Mouse (Mus musculus): ENCODE data around the gene Shank2. TPM values are rescaled to one million over a fixed set of nuclear protein-coding genes. Genes with fewer than 3 reads are reported as not detected.
A peak's percentile ranks its signal among the peaks of the same experiment; 100 is the strongest.

Shank2 gene
- polyA plus RNA-seq, 1 experiment from 2014 or later, result 9.7 TPM

DNA sequence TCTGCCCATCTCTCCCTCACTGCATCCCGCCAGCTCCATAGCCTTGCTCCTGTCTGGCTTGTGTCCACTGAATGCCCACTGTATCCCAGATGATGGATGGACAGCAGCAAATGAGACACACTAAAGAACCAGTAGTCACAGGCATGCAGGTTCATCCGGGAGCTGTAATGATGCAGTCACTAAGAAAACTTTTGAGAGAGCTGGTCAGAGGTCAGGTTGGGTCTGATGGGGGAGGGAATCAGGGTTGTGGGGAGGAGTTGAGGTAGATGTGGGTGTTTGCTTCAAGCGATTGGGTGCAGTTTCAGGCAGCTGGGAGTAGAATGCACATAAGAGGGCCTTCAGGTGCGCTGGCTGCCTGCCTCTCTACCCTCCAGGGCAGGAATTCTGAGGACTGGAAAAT lies 21.8 kb downstream of the Shank2 start:
- no peak overlapping the region for H3K27ac ChIP-seq (ENCODE audit: low read length)
- ATAC-seq, result no peak
- H3K9ac ChIP-seq (replicated peaks; ENCODE audit: low read depth, low read length), result no peak overlapping the region
- 71% methylated on average over 4 of the region's 4 CpGs for WGBS
- no peak overlapping the region for H3K4me2 ChIP-seq (ENCODE audit: low read length)
- H3K9me3 ChIP-seq (ENCODE audit: control insufficient read depth, low read length), result no peaks in the 10 kb centered on the region
- no peaks in the 10 kb centered on the region for H3K36me3 ChIP-seq (ENCODE audit: control insufficient read depth, insufficient read depth)
- H3K4me3 ChIP-seq (replicated peaks; ENCODE audit: low read length), result no peak overlapping the region
- no peaks in the 10 kb centered on the region for H3K4me1 ChIP-seq (replicated peaks; ENCODE audit: control insufficient read depth, insufficient read depth, low read length)
- no peaks in the 10 kb centered on the region for H3K27me3 ChIP-seq (replicated peaks; ENCODE audit: control insufficient read depth, insufficient read depth, low read length)

DNA sequence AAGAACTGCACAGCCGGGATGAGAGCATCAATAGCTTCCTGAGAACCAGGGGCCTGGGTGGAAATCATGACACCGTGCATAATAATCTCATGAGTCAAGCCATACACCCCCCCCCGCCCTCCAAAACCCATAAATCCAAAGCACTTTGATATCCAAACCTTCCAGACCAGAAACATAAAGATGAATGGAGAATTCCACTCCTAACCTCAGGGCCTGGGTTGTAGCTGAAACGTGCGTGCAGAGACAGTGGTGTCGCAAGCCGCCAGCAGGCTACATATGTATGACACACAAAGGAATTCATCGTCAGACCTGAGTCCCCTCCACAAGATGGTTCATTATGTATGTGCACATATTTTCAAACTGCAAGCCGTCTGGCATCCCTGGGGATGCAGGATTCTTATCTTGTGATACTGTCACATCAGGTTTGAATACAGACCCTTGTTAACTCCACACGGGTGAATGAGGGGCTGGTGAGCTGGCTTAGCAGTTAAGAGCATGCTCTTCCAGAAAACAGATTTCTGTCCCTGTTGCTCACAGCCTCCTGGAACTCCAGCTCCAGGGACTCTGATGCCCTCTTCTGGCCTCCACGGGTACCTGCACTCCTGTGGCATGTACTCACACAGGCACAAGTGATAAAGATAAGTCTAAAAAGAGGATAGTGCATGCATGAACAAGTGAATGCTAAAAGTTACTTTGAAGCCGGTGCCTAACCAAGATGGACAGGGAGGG lies 24.5 kb downstream of the Shank2 start:
- ATAC-seq, result no peak

DNA sequence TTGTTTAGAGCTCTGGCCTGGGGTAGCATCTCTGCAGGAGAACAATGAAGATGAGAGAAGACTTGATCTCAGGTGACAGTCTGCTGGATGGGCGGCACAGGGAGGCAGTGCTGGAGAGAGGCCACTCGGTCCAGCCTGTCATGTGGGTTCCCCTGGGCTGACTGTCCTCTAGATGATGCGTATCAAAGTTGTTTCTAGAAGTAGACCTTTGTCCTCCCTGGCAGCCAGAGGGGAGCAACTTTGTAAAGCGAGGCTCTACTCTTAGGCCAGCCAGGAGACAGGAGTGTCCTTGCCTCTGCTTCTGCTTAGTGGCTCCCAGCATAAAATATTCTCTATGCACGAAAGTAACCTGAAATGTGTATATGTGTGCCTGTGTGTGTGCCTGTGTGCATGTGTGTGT lies 27.5 kb downstream of the Shank2 start:
- H3K4me2 ChIP-seq (ENCODE audit: low read length), result no peak overlapping the region
- no peaks in the 10 kb centered on the region for H3K9me3 ChIP-seq (ENCODE audit: control insufficient read depth, low read length)
- H3K4me3 ChIP-seq (replicated peaks; ENCODE audit: low read length), result no peak overlapping the region
- H3K4me1 ChIP-seq (replicated peaks; ENCODE audit: control insufficient read depth, insufficient read depth, low read length), result no peaks in the 10 kb centered on the region
- no peaks in the 10 kb centered on the region for H3K27me3 ChIP-seq (replicated peaks; ENCODE audit: control insufficient read depth, insufficient read depth, low read length)
- no peaks in the 10 kb centered on the region for H3K36me3 ChIP-seq (ENCODE audit: control insufficient read depth, insufficient read depth)
- H3K9ac ChIP-seq (replicated peaks; ENCODE audit: low read depth, low read length), result no peak overlapping the region
- no peak overlapping the region for H3K27ac ChIP-seq (ENCODE audit: low read length)
- 64% methylated on average over 5 of the region's 5 CpGs for WGBS
- no peak for ATAC-seq

More for the DNA sequence above, 24.5 kb downstream of the Shank2 start:
- Histone ChIP-seq H3K4me1 (replicated peaks; ENCODE audit: control insufficient read depth, insufficient read depth, low read length) (no peaks in the 10 kb centered on the region), H3K36me3 (ENCODE audit: control insufficient read depth, insufficient read depth) (no peaks in the 10 kb centered on the region), H3K27ac (ENCODE audit: low read length) (no peak overlapping the region), H3K9me3 (ENCODE audit: control insufficient read depth, low read length) (no peaks in the 10 kb centered on the region), H3K4me2 (ENCODE audit: low read length) (no peak overlapping the region), H3K4me3 (replicated peaks; ENCODE audit: low read length) (no peak overlapping the region), H3K27me3 (replicated peaks; ENCODE audit: control insufficient read depth, insufficient read depth, low read length) (no peaks in the 10 kb centered on the region), H3K9ac (replicated peaks; ENCODE audit: low read depth, low read length) (no peak overlapping the region)
- 88% methylated on average over 12 of the region's 12 CpGs for WGBS

DNA sequence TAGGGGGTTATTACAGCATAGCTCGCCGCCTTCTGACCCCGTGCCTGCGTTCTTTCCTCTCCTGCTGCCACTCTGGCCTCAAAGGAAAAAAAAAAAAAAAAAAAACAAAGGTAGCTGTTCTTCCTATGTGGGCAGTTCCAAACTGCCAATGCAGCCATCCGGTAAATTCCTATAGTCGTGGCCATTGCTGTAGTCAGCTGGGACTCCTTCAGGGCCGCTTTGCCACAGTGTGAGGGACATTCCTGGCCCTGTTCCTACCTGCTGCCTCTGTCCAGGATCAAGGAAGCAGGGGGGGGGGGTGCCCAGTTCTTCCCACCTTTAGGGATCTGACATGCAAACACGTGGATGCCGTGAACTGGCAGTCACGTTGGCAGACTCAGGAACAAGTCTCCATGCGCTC lies 29.1 kb downstream of the Shank2 start:
- no peaks in the 10 kb centered on the region for H3K36me3 ChIP-seq (ENCODE audit: control insufficient read depth, insufficient read depth)
- H3K27ac ChIP-seq (ENCODE audit: low read length), result no peak overlapping the region
- WGBS, result 68% methylated on average over 11 of the region's 11 CpGs
- H3K27me3 ChIP-seq (replicated peaks; ENCODE audit: control insufficient read depth, insufficient read depth, low read length), result no peaks in the 10 kb centered on the region
- no peak overlapping the region for H3K4me3 ChIP-seq (replicated peaks; ENCODE audit: low read length)
- no peaks in the 10 kb centered on the region for H3K9me3 ChIP-seq (ENCODE audit: control insufficient read depth, low read length)
- ATAC-seq, result no peak
- no peak overlapping the region for H3K9ac ChIP-seq (replicated peaks; ENCODE audit: low read depth, low read length)
- no peaks in the 10 kb centered on the region for H3K4me1 ChIP-seq (replicated peaks; ENCODE audit: control insufficient read depth, insufficient read depth, low read length)
- no peak overlapping the region for H3K4me2 ChIP-seq (ENCODE audit: low read length)

DNA sequence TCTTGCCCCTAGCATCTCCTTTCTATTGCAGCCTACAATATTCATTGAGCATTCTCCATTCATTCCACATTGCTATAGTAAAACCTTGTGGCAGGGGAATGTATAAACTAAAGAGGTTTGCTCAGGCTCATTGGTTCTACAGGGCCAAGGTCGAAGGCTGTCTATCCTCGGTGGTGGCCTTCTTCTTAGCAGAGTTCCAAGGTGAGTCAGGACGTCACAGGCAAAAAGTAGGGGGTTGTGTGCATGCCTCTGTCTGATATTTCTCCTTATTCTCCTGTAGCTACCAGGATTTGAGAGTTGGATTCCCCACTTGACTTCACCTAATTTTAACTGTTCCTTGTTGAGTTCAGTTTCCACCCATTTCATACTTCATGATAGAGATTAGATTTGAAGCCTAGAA lies 29.9 kb downstream of the Shank2 start:
- Histone ChIP-seq H3K27ac (ENCODE audit: low read length) (no peak overlapping the region), H3K4me1 (replicated peaks; ENCODE audit: control insufficient read depth, insufficient read depth, low read length) (no peaks in the 10 kb centered on the region), H3K36me3 (ENCODE audit: control insufficient read depth, insufficient read depth) (no peaks in the 10 kb centered on the region), H3K27me3 (replicated peaks; ENCODE audit: control insufficient read depth, insufficient read depth, low read length) (no peaks in the 10 kb centered on the region), H3K4me2 (ENCODE audit: low read length) (no peak overlapping the region), H3K4me3 (replicated peaks; ENCODE audit: low read length) (no peak overlapping the region), H3K9me3 (ENCODE audit: control insufficient read depth, low read length) (no peaks in the 10 kb centered on the region), H3K9ac (replicated peaks; ENCODE audit: low read depth, low read length) (no peak overlapping the region)
- 95% methylated on average over 3 of the region's 3 CpGs for WGBS
- ATAC-seq, result no peak

DNA sequence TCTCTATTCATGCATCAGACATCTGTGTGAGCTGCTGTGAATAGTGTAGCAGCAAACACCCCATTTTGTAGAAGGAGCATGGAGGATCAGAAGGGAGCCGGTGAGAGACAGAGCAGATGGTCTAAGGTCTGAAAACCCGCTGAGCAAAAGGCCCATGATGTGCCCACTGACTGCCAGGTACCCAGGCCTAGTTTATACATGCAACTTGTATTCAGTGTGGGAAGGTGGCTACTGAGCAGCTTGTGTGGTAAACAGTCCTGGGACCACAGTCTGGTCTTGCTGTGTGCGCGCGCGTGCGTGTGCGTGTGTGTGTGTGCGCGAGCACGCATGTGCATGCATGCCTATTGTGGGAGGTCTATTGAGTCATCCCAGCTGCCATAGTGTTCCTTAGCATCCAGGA lies 35.8 kb downstream of the Shank2 start:
- ATAC-seq, result peak; percentile 51
- Histone ChIP-seq H3K9me3 (ENCODE audit: control insufficient read depth, low read length) (no peaks in the 10 kb centered on the region), H3K27ac (ENCODE audit: low read length) (peak overlapping the region; percentile 83), H3K4me1 (replicated peaks; ENCODE audit: control insufficient read depth, insufficient read depth, low read length) (peaks cover 16% of the 10 kb centered on the region), H3K9ac (replicated peaks; ENCODE audit: low read depth, low read length) (no peak overlapping the region), H3K4me2 (ENCODE audit: low read length) (no peak overlapping the region), H3K36me3 (ENCODE audit: control insufficient read depth, insufficient read depth) (no peaks in the 10 kb centered on the region), H3K4me3 (replicated peaks; ENCODE audit: low read length) (no peak overlapping the region), H3K27me3 (replicated peaks; ENCODE audit: control insufficient read depth, insufficient read depth, low read length) (no peaks in the 10 kb centered on the region)
- WGBS, result 72% methylated on average over 11 of the region's 11 CpGs

DNA sequence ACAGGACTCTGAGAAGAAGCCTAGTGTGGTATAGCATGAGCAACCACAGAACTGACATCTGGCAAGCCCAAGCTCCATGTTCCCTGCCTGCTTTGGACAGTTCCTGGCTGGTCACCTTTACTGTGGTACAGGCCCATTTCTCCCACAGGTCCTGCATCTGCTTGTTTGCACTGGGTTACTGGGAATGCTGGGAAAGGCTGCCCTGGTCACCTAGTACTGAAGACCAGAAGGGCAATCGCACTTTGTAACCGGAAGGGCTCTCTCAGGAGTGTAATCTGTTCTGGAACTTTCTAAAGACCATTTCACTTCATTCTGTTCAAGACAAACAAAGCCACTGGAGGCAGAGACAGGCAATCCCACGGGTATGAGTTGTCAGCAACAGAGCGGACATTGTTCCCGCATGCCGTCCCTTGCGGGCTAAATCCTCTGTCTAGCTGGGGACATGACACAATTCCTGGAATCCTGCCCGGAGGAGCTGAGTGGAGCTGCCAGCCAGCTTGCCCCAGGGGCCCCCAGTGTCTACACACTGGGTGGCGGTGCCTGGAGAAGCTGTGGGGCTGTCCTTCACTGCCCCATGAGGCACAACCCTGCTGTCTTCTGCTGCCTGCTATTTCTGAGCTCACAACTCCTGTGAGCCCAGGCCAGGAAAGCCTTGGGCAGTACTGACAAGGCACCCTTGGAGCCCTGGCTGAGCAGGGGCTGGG lies 36.4 kb downstream of the Shank2 start:
- no peaks in the 10 kb centered on the region for H3K36me3 ChIP-seq (ENCODE audit: control insufficient read depth, insufficient read depth)
- 5% methylated on average over 9 of the region's 9 CpGs for WGBS

DNA sequence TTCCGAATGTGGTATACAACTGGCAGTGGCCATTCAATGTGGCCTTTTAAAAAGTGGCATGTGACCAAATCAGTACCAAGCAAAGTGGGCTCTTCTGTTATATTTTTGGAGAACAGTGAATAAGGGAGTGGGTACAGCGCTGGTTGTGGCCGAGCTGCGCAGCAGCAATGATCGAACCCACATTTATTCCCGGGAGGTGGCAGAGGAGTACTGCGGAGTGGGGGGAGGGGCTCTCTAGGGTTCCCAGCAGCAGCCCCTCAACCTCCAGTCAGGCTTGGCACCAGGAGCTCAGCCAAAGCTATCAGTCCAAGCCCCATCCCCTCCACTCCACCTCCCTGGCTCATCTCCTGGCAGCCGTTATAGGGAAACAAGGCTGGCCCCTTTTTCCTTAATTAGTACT lies 37.0 kb downstream of the Shank2 start:
- Histone ChIP-seq H3K36me3 (ENCODE audit: control insufficient read depth, insufficient read depth) (no peaks in the 10 kb centered on the region), H3K4me1 (replicated peaks; ENCODE audit: control insufficient read depth, insufficient read depth, low read length) (peaks cover 16% of the 10 kb centered on the region), H3K9me3 (ENCODE audit: control insufficient read depth, low read length) (no peaks in the 10 kb centered on the region), H3K27me3 (replicated peaks; ENCODE audit: control insufficient read depth, insufficient read depth, low read length) (no peaks in the 10 kb centered on the region), H3K27ac (ENCODE audit: low read length) (peak overlapping the region; percentile 83), H3K4me3 (replicated peaks; ENCODE audit: low read length) (no peak overlapping the region), H3K9ac (replicated peaks; ENCODE audit: low read depth, low read length) (no peak overlapping the region), H3K4me2 (ENCODE audit: low read length) (no peak overlapping the region)
- WGBS, result 33% methylated on average over 8 of the region's 8 CpGs
- peak; percentile 61 for ATAC-seq

More for the DNA sequence above, 36.4 kb downstream of the Shank2 start:
- peak; percentile 88 for ATAC-seq
- Histone ChIP-seq H3K4me1 (replicated peaks; ENCODE audit: control insufficient read depth, insufficient read depth, low read length) (peaks cover 16% of the 10 kb centered on the region), H3K4me2 (ENCODE audit: low read length) (no peak overlapping the region), H3K27me3 (replicated peaks; ENCODE audit: control insufficient read depth, insufficient read depth, low read length) (no peaks in the 10 kb centered on the region), H3K27ac (ENCODE audit: low read length) (peak overlapping the region; percentile 83), H3K9ac (replicated peaks; ENCODE audit: low read depth, low read length) (no peak overlapping the region), H3K4me3 (replicated peaks; ENCODE audit: low read length) (no peak overlapping the region), H3K9me3 (ENCODE audit: control insufficient read depth, low read length) (no peaks in the 10 kb centered on the region)

DNA sequence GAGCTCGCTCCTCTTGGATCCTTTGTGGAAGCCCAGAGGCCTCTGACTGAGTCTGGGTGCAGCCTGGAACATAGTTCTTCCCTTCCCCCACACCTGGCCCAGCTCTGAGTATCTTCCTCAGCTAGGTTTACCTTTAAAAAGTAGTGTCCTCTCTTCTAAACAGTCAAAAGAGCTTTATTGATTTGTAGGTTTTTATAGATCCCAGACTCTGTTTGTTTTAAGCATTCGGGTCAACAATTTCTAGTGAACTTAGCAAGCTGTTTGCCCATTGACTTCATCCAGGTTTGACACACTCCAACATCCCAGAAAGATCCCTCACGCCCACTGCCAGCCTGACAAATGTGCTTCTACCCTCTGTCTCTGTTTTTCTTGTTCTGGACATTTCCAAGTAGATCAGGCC lies 38.6 kb downstream of the Shank2 start:
- peaks cover 20% of the 10 kb centered on the region for H3K4me1 ChIP-seq (replicated peaks; ENCODE audit: control insufficient read depth, insufficient read depth, low read length)
- no peaks in the 10 kb centered on the region for H3K9me3 ChIP-seq (ENCODE audit: control insufficient read depth, low read length)
- H3K4me3 ChIP-seq (replicated peaks; ENCODE audit: low read length), result no peak overlapping the region
- no peak for ATAC-seq
- no peaks in the 10 kb centered on the region for H3K27me3 ChIP-seq (replicated peaks; ENCODE audit: control insufficient read depth, insufficient read depth, low read length)
- H3K36me3 ChIP-seq (ENCODE audit: control insufficient read depth, insufficient read depth), result no peaks in the 10 kb centered on the region
- no peak overlapping the region for H3K27ac ChIP-seq (ENCODE audit: low read length)
- WGBS, result 73% methylated on average over 3 of the region's 3 CpGs
- H3K9ac ChIP-seq (replicated peaks; ENCODE audit: low read depth, low read length), result no peak overlapping the region
- no peak overlapping the region for H3K4me2 ChIP-seq (ENCODE audit: low read length)
